Mouse (Mus musculus) embryonic facial prominence, embryonic 15.5 days (tissue): ENCODE measurements around the gene Rtn4. TPM values are rescaled to one million over a fixed set of nuclear protein-coding genes. Genes with fewer than 3 reads are reported as not detected.
"Not testable (repeated sequence)": the region's sequence is repeated elsewhere in the genome, so short reads cannot be mapped to it uniquely, and the experiment has no call there.

Experiments used
- ATAC-seq: fragments of 200-750 bp; cut with Nextera tagmentation; 2 replicates; pipeline ENCODE4 v1.8.0; 2017; ENCODE audit warnings: low read depth, moderate TSS enrichment; ENCODE audit not compliant: insufficient number of reproducible peaks, low FRiP score, low TSS enrichment
- H3K27ac ChIP-seq: fragments of 300-500 bp; sonication (generic); replicated peaks from 2 replicates; pipeline ENCODE4 v1.5.1; 2015; ENCODE audit warnings: mild to moderate bottlenecking, inconsistent platforms
- H3K27me3 ChIP-seq: fragments of 300-500 bp; sonication (generic); 2 replicates; pipeline ENCODE4 v1.6.1; 2015; ENCODE audit warnings: inconsistent platforms
- H3K36me3 ChIP-seq: fragments of 300-500 bp; sonication (generic); 2 replicates; pipeline ENCODE4 v1.6.1; 2015; ENCODE audit warnings: mild to moderate bottlenecking, inconsistent platforms
- H3K4me1 ChIP-seq: fragments of 300-500 bp; sonication (generic); 2 replicates; pipeline ENCODE4 v1.6.1; 2015; ENCODE audit warnings: inconsistent platforms
- H3K4me2 ChIP-seq: fragments of 300-500 bp; sonication (generic); replicated peaks from 2 replicates; pipeline ENCODE4 v1.6.1; 2015; ENCODE audit warnings: mild to moderate bottlenecking, inconsistent platforms
- H3K4me3 ChIP-seq: fragments of 300-500 bp; sonication (generic); replicated peaks from 2 replicates; pipeline ENCODE4 v1.5.1; 2015; ENCODE audit warnings: mild to moderate bottlenecking, inconsistent platforms
- H3K9ac ChIP-seq: fragments of 300-500 bp; sonication (generic); 2 replicates; pipeline ENCODE4 v1.6.1; 2015; ENCODE audit warnings: inconsistent platforms
- H3K9me3 ChIP-seq: fragments of 300-500 bp; sonication (generic); replicated peaks from 2 replicates; pipeline ENCODE4 v1.6.1; 2016; ENCODE audit warnings: inconsistent platforms
- WGBS: fragments of 180-500 bp; shearing (Covaris S2); methylation state at CpG from one replicate; pipeline ENCODE4 v1.1.7; 2015; 5-methylcytosine and 5-hydroxymethylcytosine counted together
- polyA plus RNA-seq: library from polyadenylated mRNA; unstranded; fragments of >200 nt; fragmentation: Nextera tagmentation; extraction: Ambion mirVana; gene quantifications from 2 replicates; pipeline ENCODE4 v1.2.1, GENCODE M21; 2015

Gene Rtn4
- polyA plus RNA-seq, 1 experiment from 2014 or later, result 82.4 TPM

DNA sequence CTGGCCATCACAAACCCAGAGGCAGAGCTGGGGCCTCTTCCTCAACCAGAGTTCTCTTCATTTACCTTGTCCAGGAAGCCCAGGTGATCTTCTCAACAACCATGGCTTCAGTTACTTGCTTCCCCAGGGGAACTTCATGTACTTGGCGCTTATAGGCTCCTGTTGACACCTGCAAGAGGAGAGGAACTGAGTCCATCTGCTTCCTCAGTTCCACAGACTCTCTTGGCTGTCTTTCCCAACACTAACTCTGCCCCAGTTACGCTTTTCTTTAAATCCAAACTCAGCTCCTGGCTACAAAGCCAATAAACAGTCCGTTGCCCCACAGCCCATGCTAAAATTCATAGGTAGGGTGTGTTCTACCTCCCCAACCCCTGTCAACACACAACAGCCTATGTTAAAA is 54.6 kb downstream of the Rtn4 start:
- H3K27me3 ChIP-seq, result no peaks in the 10 kb centered on the region
- no peak overlapping the region for H3K9ac ChIP-seq
- H3K4me3 ChIP-seq, result no peak overlapping the region
- H3K4me1 ChIP-seq, result no peaks in the 10 kb centered on the region
- no peak overlapping the region for H3K27ac ChIP-seq
- no peak for ATAC-seq
- 97% methylated on average over 3 of the region's 3 CpGs for WGBS
- no peaks in the 10 kb centered on the region for H3K9me3 ChIP-seq
- H3K36me3 ChIP-seq, result peaks cover 37% of the 10 kb centered on the region
- no peak overlapping the region for H3K4me2 ChIP-seq

GRCm38 (mm10) chr11:29747881-29748280 is 55.1 kb downstream of the Rtn4 start:
- 91% methylated on average over 1 of the region's 1 CpGs for WGBS
- Histone ChIP-seq H3K4me1 (no peaks in the 10 kb centered on the region), H3K27ac (no peak overlapping the region), H3K36me3 (peaks cover 33% of the 10 kb centered on the region), H3K4me3 (no peak overlapping the region), H3K9me3 (no peaks in the 10 kb centered on the region), H3K9ac (no peak overlapping the region), H3K4me2 (no peak overlapping the region), H3K27me3 (no peaks in the 10 kb centered on the region)
- ATAC-seq, result no peak

GRCm38 (mm10) chr11:29748750-29749467 is 56.2 kb downstream of the Rtn4 start:
- no peak for ATAC-seq
- H3K9me3 ChIP-seq, result no peaks in the 10 kb centered on the region
- H3K9ac ChIP-seq, result no peak overlapping the region
- H3K4me1 ChIP-seq, result no peaks in the 10 kb centered on the region
- 81% methylated on average over 8 of the region's 8 CpGs for WGBS
- no peak overlapping the region for H3K4me3 ChIP-seq
- no peak overlapping the region for H3K4me2 ChIP-seq
- H3K36me3 ChIP-seq, result peaks cover 30% of the 10 kb centered on the region
- no peaks in the 10 kb centered on the region for H3K27me3 ChIP-seq
- H3K27ac ChIP-seq, result no peak overlapping the region

DNA sequence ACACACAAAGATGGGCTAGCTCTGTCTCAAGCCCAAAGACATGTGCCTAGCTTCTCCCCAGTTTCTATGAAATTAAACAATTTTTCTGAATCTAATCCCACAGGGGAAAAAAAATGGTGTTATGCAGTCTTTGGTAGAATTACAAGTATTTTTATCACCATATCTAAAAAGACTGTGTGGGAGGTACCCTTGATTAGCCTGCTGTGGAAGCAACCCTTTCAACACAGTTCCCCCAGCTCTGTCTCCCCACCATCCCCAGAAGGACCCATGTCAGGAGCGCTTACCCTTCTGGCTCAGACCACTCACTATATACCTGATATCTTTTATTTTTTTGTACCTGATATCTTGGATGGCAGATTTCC is 56.7 kb downstream of the Rtn4 start:
- Histone ChIP-seq H3K27ac (no peak overlapping the region), H3K27me3 (no peaks in the 10 kb centered on the region), H3K9ac (no peak overlapping the region), H3K4me2 (no peak overlapping the region), H3K36me3 (peaks cover 30% of the 10 kb centered on the region), H3K4me1 (no peaks in the 10 kb centered on the region), H3K4me3 (no peak overlapping the region), H3K9me3 (no peaks in the 10 kb centered on the region)
- ATAC-seq, result no peak
- WGBS, result 100% methylated on average over 1 of the region's 1 CpGs

DNA sequence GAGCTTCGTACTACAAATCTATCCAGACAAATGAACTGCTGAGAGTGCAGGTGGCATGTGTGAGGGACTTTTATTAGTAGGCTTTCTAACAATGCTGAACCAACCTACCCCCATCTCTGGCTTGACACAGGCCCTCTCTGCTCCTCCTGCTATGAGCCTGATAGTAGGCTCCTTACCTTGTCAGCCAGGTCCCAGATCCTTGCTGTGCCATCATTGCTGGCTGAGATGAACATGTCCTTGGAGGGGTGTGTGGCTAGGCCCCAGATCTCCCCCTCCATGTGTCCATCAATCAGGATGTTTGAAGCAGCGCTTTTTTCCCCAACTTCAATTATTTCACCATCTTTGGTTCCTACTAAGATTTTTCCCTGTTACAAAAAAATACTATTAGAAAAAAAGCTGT is 58.3 kb downstream of the Rtn4 start:
- Histone ChIP-seq H3K4me2 (no peak overlapping the region), H3K9me3 (no peaks in the 10 kb centered on the region), H3K27ac (no peak overlapping the region), H3K4me3 (no peak overlapping the region), H3K9ac (no peak overlapping the region), H3K36me3 (peaks cover 20% of the 10 kb centered on the region), H3K27me3 (no peaks in the 10 kb centered on the region), H3K4me1 (no peaks in the 10 kb centered on the region)
- ATAC-seq, result no peak
- 93% methylated on average over 2 of the region's 2 CpGs for WGBS

DNA sequence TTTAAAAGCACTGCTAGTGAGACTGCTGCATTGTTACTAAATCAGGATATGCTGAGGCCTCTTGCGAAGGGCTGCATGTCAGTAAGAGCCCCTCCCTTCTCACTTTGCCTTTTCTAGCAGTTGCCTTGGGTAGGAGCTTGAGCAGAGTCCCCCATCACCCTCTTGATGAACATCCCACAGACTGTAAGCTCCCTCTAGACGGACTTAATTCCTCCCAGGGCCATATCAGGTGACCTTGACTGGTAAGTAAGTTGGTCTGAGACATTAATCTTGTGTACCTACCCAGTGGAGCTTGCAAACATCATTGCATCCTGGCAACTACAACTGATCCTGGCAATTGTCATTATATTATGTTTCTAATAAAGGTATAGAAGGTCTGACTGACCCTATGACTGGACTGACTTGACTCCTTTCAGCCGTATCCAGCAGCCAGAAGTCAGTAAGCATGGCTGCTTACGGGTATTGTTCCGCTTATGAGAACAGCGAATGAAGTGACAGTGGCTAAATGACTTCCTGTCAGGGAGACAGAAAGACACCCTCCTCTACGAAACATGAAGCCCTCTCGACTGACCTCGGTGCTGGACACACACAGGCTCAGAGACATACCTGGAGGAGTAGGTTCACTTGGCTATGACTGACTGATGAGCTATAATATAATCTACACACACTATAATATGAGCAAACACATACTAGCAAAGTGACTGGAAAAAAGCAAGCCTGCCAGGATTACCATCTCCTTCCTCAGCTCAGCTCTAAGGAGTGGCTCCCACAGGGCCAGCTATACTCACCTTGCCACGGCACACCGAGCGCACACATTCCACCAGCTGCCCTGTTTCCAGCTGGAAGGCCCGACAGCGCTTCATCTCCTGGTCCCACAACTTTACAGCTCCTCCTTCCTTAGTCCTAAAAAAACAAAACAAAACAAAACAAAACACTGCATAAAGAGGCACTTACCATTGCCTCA is 59.2 kb downstream of the Rtn4 start:
- no peaks in the 10 kb centered on the region for H3K27me3 ChIP-seq
- H3K9me3 ChIP-seq, result no peaks in the 10 kb centered on the region
- no peaks in the 10 kb centered on the region for H3K4me1 ChIP-seq
- no peak overlapping the region for H3K9ac ChIP-seq
- ATAC-seq, result no peak
- WGBS, result 83% methylated on average over 14 of the region's 14 CpGs
- H3K27ac ChIP-seq, result no peak overlapping the region
- H3K36me3 ChIP-seq, result peaks cover 11% of the 10 kb centered on the region
- no peak overlapping the region for H3K4me3 ChIP-seq
- no peak overlapping the region for H3K4me2 ChIP-seq

DNA sequence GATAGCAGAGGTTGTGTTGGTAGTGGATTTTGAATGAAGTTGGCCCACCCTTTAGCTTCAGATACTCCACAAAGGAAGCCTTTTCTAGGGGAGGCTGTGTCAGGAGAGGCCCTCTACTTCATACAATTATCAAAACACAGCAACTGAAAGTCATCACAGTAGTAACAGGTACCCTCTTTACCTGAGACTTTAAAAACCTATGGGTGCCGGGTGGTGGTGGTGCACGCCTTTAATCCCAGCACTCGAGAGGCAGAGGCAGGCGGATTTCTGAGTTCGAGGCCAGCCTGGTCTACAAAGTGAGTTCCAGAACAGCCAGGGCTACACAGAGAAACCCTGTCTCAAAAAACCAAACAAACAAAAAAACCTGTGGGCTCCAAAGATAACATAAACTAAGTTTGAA is 63.3 kb downstream of the Rtn4 start:
- not testable (repeated sequence) for H3K4me2 ChIP-seq, H3K9me3 ChIP-seq, H3K27me3 ChIP-seq, H3K27ac ChIP-seq, H3K4me3 ChIP-seq, H3K36me3 ChIP-seq, H3K9ac ChIP-seq, H3K4me1 ChIP-seq, ATAC-seq
- WGBS, result 91% methylated on average over 5 of the region's 5 CpGs

DNA sequence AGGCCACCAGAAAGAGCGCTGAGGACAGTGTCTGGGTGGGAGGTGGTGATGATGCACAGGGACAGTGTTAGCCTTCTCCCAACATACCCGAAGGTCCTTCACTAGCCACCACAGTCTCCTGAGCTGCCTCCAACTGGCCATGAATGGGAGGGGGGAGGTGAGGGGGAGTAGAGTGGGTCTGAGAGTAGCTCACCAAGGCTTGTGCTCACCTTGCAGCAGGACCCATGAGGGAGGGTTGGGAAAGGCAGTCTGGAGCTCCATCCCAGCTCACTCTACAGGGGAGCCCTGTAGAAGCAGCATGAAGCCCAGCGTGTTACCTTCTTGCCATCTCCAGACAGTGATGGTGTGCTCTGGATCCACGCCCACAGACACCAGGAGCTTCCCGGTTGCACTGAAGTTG is 65.9 kb downstream of the Rtn4 start:
- Histone ChIP-seq H3K4me2 (no peak overlapping the region), H3K4me1 (no peaks in the 10 kb centered on the region), H3K27ac (no peak overlapping the region), H3K4me3 (no peak overlapping the region), H3K9me3 (no peaks in the 10 kb centered on the region), H3K9ac (no peak overlapping the region), H3K36me3 (no peaks in the 10 kb centered on the region), H3K27me3 (no peaks in the 10 kb centered on the region)
- WGBS, result 90% methylated on average over 5 of the region's 5 CpGs
- no peak for ATAC-seq

GRCm38 (mm10) chr11:29761387-29761786 is 68.6 kb downstream of the Rtn4 start:
- Histone ChIP-seq H3K9me3 (no peaks in the 10 kb centered on the region), H3K36me3 (no peaks in the 10 kb centered on the region), H3K27ac (no peak overlapping the region), H3K4me3 (no peak overlapping the region), H3K27me3 (no peaks in the 10 kb centered on the region), H3K4me2 (no peak overlapping the region), H3K9ac (no peak overlapping the region), H3K4me1 (no peaks in the 10 kb centered on the region)
- ATAC-seq, result no peak
- WGBS, result 91% methylated on average over 9 of the region's 9 CpGs

DNA sequence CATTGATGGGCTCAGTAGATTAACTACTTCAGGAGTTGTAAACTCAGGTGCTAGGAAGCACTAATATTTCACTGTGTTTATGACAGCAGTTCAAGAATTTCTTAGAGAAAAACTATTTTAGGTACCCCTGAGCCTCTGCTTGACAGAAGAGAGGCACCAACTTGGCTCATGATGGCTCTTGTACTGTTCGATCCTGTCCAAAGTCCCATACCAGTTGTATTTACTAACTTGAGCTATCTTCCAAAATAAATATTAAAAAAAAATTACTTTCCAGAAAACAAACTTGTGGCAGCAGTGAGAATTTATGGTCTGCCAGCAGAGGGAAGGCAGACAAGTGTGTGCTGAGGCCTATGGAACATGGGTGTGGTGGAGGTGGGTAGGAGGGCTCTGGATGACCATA is 70.0 kb downstream of the Rtn4 start:
- Histone ChIP-seq H3K9me3 (no peaks in the 10 kb centered on the region), H3K36me3 (no peaks in the 10 kb centered on the region), H3K27ac (no peak overlapping the region), H3K9ac (no peak overlapping the region), H3K4me1 (no peaks in the 10 kb centered on the region), H3K4me2 (no peak overlapping the region), H3K27me3 (no peaks in the 10 kb centered on the region), H3K4me3 (no peak overlapping the region)
- ATAC-seq, result no peak
- WGBS, result 87% methylated on average over 1 of the region's 1 CpGs

GRCm38 (mm10) chr11:29765063-29765462 is 72.3 kb downstream of the Rtn4 start:
- WGBS, result 53% methylated on average over 4 of the region's 4 CpGs
- no peak overlapping the region for H3K4me3 ChIP-seq
- H3K9ac ChIP-seq, result no peak overlapping the region
- no peaks in the 10 kb centered on the region for H3K27me3 ChIP-seq
- H3K4me1 ChIP-seq, result no peaks in the 10 kb centered on the region
- H3K27ac ChIP-seq, result no peak overlapping the region
- ATAC-seq, result no peak
- H3K9me3 ChIP-seq, result no peaks in the 10 kb centered on the region
- no peak overlapping the region for H3K4me2 ChIP-seq
- no peaks in the 10 kb centered on the region for H3K36me3 ChIP-seq
